Mouse (Mus musculus) ES-CJ7 (cell line): ENCODE measurements around the gene Mctp1.
"Not testable (repeated sequence)": the region's sequence is repeated elsewhere in the genome, so short reads cannot be mapped to it uniquely, and the experiment has no call there.

Source experiments
- DNase-seq: peaks from one replicate; pipeline ENCODE4 v3.0.0; 2011; ENCODE audit warnings: low read depth, low spot score

The Mctp1 gene

DNA sequence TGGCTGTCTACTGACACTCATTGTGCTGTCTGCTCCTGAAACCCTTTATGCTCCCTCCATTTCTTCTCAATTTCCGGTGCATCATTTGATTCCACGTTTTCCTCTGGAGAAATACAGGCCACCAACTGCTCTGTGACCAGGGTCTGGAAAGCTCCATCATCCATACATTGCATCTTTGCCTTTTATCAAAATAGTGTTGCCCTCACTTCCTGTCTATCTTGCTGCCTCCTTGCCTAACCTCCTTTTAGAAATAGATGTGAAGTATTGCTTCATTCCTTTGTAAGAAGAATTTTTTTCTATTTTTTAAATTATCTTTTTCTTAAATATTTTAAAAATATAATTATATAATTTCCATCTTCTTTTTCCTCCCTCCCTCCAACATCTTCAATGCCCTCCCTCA is 98.7 kb downstream of the Mctp1 start:
- no peak for DNase-seq

DNA sequence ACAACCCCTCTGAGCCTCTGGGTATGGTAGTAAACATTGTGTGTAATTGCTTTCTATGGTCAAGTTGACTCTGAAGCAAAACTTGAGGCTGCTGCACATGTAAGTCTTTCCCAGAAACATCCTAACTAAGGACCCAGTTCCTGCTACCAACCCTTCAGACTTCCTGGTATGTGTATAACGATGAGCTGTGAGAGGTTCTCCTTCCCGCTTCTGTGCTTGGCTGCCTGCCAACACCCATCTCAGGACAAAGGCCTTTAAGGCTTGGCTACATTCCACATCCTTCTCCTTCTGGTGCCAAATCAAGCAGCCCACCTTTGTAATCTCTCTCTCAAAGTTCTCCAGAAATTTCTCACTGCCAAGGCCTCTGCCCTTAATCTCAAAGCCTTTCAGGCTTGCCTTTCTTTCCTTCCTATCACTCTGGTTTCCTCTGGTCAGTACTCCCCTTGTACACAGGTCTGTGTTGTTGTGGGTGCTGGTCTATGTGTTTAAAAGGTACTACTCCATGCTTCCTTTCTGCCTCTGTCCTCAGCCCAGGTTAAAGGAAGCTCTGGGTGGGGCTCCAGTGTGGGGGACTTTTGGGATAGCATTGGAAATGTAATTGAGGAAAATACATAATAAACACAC is 99.9 kb downstream of the Mctp1 start:
- peak; percentile 27 for DNase-seq

DNA sequence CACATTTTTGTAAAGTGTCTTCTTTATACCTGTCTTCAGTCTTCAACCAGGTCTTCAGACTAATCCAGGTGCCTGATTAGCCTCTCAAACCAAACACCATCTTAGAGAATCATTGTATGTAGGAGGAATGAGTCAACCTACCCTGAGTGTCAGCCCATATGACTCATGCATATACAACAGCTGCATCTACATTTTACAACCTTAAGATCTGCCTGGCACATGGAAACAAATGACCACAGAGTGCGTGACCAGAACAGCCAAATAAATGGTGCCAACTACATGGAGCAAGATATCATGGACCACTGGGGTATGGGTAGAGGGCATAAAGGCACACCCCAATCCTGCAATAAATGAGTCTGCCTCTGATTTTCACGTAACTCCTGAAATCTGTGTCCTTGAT is 131.6 kb downstream of the Mctp1 start:
- DNase-seq: no peak

DNA sequence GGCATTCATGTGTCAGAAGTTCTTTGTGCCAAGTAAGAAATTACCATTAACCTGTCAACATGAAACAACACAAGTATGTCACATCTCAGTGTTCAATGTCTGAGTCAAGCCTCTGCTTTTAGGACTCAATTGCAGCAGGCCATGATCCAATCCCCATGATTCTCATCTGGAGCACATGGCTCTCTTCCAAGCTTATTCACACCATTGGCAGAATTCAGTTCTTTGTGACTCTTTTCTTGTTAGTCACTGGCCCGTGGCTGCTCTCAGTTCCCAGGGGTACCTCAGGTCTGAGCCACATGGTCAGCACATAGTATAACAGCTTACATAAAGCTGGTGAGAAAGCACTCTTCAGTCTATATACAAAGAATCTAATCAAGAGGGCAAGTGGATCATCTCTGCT is 138.8 kb downstream of the Mctp1 start:
- DNase-seq: no peak

DNA sequence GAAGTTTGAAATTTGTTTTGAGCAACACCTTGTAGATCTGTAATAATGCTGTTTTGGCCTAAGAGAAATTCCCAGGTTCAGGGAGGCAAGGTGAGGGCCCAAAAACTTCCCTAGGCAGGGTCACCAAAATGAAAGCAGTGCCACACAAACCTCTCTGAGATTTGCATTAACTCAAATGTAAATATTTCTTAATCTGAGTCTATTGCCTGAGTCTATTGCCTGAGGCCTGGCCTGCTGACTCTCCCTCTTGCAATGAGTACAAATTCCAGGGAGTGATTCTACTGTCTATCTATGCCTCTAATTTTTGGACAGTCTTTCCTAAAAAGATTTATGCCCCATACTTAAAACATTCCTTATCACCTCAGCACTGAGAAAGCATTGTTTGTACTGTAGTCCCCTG is 143.0 kb downstream of the Mctp1 start:
- DNase-seq: peak; percentile 69

DNA sequence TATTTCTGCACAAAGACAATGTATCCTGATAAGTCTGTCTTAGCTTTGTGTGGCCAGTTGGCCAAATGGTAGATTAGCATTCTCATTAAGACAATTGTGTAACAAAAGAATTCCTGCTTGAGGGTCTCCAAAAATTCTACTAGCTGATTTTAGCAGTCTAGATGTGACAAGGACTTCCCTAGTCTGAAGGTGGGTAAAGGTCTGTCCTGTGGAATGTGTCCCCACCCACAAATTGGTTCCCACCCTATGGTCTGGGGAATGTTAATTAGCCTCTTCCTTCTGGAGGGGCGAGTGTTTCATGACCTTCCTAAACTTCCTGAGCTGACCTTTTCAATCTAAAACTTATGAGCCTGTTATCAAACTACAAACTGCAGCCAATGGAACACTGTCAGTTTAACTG is 143.4 kb downstream of the Mctp1 start:
- DNase-seq: peak; percentile 86

DNA sequence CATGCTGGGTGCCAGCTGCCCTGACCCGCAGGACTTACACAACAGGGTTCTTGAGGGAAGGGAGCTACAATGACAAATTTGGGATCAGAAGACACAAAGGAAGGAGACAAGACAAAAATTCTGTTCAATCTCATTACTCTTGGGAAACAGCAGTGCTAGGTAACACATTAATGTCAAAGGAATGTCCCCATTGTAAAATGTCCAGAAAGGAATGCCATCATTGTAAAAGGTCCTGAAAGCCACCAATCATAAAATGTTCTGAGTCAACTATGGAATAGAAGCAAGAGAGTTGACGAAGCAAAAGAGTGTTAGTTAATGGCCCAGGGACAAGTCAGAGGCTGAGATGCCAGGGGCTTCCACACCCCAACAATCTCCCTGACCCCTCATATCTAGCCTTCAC is 145.6 kb downstream of the Mctp1 start:
- DNase-seq: no peak

DNA sequence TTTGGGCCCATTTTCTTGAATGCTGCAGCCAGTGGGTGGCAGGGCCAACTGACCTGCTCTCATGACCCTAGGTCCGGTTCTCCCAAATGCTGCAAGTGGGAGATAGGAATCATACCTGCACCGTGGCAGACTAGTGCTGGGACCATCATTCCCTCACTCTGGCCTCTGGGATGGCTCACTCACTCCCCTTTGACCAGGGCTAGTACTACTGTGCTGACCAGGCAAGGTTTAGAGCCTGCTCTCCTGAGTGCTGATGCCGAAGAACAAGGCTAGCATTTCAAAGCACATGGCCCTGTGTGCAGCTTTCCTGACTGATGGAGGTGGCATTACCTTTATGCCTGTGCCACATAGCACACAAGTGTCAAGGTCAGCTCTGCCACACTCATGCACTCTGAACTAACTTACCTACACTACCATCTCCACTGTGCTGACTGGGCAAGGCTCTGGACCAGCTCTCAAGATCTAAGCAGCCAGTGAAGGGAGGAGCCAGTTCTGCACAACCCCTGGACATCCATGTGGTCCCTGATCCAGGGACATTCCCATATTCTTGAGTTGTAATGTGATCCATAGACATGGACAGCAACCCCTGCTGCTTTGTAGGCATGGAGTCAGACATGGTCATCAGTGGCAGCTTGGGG is 146.7 kb downstream of the Mctp1 start:
- DNase-seq: no peak

DNA sequence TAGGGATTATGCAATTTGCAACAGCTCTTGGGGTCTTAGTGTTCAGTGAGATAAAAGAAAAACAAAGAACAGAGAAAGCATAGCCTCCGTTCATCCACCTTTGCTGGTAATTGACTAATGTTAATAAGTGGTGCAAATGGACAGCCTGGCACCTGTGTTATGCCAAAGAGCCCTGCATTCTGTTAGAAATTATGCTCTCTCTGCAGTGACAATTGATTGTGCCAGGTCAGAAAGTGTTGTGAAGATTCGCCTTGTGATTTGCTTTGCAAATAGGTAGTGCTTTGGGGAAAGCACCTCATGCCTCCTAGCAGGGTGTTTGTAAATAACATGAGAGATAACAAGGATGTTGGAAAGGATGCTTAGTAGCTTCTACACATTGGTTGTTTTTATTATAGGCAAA is 163.5 kb downstream of the Mctp1 start:
- no peak for DNase-seq

DNA sequence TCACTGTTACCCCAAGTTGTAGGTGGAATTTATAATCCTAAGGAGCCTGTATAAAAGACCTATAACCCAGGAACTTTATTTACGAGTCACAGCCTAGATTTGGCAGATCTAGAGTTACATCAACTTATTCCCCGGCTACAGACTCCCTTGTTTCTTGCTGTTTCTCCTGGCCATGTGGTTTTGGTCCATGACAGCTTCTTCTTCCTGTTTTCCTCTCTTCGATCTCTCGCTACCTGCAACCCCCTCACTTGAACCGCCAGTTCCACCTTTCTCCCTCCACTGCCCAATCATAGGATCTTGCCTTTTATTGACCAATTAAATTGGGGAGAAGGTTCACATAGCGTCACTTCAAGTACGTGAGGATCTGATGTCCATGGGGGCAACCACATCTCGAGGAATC is 176.6 kb downstream of the Mctp1 start:
- DNase-seq: no peak

DNA sequence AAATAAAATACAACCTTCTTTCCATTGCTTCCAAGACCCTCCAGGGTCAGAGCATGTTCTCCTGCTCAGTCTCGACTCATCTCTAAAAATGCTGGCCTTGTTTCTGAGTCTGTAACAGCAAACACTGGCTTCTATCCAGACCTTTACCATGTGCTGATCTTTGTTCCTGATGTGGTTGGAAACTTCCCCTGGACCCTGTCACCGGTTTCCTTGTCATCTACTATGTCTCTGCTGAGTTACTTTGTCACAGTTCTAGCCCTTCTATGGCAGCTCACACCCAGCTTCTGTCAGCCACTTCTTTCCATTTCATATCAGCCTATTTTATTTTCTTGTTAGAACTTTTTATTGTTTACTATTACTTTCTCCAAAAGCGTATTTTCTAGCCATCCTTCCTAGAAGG is 177.3 kb downstream of the Mctp1 start:
- no peak for DNase-seq

DNA sequence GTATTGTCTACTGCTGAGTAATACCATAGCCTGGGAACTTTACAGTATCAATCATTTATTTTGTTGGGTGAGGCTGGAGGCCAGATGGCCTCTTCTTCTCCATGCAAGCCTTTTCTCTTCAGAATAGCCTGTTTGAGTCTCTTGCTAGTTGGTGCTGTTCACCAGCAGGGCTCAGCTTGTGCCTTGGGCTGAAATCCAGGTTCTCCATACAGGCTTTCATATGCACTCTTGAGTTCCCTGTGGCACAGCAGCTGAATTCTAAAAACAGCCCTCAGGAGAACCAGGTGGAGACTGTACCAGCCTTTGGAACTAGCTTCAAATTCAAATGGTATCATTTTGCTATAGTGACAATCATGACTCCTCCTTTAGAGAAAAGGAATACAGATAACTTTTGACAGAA is 179.7 kb downstream of the Mctp1 start:
- DNase-seq: no peak

DNA sequence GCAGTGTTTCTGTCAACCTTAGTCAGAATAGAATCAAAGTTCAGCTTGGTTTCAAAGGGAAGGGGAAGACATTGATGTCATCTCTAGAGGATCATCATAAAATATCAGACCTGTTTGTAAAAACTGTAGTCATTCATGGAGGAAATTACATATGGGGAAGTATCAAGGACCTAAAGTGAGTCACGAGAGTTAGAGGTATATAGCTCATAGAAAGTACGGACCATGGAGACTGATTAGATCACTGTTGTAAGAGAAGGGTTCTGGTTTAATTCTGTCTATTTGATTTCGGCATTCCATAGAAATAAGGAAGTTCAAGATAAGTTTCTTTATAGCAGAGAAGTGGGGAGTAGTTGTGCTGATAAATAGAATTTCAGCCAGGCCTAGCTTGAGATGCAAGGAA is 181.7 kb downstream of the Mctp1 start:
- DNase-seq: no peak

DNA sequence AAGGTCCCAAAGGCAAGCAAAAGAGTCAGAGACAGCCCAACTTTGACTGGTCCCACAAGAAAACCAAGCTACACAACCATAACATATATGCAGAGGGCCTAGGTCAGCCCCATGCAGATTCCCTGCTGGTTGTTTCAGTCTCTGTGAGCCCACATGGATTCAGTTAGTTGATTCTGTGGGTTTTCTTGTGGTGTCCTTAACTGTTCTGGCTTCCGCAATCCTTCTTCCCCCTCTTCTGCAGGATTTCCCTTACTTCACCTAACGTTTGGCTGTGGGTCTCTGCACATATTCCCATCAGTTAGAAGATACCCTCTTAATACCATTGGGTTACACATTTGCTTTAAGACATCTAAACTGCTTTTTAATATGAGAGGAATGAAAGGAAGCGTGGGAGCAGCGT is 183.1 kb downstream of the Mctp1 start:
- DNase-seq: no peak

DNA sequence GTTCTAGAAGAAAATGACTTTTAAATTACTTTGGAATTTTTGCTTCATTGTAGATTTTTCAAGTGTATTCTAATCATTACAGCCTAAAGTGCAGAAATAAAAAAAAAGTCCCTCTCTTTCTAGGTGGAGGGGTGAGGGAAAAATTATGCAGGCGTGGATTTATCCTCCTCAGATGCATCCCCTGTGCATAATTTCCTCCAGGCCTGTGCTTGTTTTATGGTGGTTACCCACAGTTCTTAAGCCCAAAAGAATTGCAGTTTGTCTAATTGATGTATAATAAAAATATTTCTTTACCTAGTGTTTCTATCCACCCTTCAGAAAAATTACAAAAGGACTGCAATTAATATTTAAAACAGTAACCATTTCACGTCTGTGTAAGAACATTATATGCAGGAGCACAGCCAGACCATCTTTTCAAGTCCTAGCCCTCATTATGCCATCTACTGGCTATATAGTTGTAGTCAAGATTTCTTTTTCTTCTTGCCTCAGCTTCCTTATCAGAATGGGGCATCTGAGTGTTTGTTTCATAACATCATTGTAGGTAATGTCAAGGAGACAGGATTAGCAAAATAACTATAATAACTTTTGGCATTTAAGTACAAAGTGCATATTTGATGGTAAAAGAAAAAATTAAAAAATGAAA is 184.4 kb downstream of the Mctp1 start:
- no peak for DNase-seq

DNA sequence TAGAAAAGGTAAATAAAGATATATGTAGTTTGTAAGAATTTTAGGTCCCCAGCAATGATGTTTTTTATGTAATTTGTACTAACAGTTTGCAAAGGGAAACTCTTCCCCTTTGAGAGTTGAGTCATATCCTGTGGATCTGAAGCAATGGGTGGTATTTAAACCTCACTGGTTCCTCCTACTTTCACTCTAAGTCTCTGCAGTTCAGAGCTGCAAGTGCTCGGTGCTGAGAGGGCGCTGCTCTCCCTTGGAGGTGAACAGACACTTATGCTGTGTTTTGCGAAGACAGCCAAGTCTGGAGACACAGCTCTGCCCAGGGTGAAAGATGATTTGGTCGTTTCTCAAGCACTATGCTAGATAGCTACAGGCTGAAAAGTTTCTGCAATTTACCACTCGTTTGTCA is 195.1 kb downstream of the Mctp1 start:
- DNase-seq: peak; percentile 20

DNA sequence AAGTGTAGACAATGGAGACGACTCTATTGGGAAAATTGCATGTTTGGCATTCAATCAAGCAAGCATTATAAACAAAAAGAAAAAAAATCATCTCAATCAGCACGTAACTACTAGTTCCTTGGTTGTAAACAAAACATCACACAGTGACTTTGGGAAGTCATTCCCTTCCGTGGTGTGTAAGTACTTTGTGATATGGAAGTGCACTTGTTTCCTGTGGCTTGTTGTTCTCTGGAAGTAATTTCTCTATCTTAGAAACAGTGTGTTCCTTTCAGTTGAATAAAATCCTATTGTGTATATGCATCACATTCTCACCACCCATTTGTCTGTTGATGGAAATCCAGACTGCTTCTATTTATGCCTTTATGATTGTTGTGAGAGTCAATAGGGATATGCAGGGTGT is 201.1 kb downstream of the Mctp1 start:
- no peak for DNase-seq

DNA sequence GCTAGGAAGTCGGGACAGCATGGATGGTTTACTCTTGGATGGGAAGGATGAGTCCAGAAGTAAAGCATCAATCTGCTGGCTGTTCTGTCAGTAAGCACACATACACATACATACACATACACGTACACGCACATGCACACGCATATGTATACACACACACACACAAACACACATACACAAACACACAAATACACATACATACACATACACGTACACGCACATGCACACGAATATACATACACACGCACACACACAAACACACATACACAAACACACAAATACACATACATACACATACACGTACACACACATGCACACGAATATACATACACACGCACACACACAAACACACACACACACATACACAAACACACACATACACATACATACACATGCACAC is 206.4 kb downstream of the Mctp1 start:
- not testable (repeated sequence) for DNase-seq

DNA sequence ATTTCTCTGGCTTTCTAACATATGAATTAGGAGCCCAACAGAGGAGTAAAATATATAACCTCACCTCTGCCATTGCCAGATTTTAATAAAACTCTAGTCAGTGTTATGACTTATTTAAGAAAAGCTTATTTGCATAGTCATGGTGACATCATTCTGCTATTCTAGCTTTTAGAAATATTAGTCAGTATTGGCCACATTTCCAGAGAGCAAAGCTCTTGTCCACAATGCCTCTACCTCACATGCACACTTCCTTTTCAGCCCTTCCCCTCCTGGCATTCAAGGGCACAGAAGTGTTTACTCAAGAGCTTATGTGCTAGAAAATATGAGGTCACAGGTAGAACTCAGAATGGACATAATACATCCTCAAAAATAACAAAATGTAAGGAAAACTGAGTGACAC is 206.9 kb downstream of the Mctp1 start:
- no peak for DNase-seq

DNA sequence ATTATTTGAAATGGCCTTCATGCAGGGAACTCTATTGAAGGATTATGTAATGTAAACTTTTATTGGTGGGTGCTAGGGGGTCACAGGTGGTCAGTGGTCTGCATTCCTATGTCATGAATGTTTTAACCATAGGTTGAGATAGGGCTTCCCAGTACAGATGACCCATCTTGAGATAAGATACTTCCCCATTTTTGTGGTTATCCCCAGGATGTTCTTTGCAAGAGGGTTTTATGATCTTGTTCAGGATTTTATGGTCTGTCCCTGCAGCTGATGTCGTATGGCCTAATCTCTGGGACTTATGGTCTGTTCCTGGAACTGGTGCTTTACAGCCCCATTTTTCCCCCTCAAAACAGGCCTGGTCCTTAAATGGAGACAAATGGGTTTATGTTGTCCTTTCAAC is 207.4 kb downstream of the Mctp1 start:
- no peak for DNase-seq

DNA sequence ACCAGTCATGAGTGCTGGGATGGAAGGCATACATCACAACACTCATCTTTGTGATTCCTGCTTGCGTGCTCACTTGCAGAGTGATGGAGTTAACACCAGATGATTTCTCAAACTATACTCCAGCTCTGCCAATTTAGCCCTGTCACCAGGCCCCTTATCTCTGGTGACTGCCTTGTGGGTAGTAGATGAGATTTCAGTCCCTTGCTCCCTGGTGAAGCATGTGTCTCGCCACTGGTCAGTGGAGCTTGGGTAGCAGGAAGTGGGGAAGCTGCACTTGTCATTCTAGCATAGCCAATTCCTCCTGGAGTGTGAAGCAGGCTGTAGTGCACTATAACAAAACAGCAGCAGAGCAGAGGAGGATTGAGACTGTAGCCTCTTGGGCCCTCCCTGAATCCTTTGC is 208.6 kb downstream of the Mctp1 start:
- no peak for DNase-seq

DNA sequence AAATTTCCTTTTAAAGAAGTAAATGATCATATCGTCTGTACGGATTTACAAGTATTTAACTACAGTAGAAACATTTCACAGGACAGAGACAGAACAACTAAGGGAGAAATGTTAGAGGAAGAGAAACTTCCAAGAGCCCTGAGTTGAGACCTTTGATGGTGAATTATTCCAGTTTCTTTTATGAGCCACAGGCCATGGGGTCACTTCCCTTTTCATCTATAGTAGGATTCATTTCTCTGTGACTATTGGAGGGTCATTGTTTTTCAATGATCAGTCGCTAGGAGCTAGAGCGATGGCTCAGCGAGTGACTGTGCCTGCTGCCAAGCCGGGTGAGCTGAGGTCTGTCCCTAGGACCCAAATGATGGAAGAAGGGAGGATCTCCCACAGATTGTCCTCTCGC is 212.7 kb downstream of the Mctp1 start:
- no peak for DNase-seq

DNA sequence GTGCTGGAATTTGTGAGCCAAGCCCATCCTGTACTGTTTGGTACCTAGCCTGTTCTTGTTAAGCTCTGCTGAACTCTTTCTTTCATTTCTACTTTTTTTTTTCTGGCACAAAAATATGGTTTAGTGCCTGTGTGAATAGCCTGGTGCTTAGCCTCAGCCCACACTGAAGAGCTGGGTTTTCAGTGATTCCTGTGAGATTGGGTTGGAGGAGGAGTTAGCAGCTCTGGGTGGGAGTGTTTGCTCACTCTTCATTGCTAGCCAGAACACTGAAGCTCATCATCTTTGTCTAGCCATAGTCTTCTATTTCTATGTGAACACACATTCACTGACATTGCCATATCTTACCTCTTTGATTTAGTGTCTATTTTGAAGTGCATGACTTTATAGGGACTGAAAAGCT is 225.1 kb downstream of the Mctp1 start:
- DNase-seq: no peak

DNA sequence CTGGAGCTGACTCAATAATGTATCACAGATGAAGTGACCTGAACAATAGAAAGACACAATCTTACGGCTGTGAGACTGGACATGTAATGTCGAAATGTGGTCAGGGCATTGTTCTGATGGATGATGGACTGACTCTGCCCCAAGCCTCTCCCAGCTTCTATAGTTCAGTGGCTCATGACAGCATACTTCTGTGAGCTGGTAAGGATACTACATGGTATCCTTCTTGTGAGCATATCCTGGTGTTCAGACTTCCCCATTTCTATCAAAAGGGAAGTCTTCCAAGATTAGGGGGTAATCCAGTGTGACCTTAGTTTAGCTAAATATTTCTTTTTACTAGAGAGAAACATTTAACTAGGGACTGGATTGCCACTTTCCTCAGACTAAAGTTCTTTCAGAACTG is 227.2 kb downstream of the Mctp1 start:
- DNase-seq: no peak
